Mouse (Mus musculus): ENCODE results near the gene Wfdc3. TPM values are rescaled to one million over a fixed set of nuclear protein-coding genes. Genes with fewer than 3 reads are reported as not detected.
A peak's percentile ranks its signal among the peaks of the same experiment; 100 is the strongest.
"Not testable (repeated sequence)": the region's sequence is repeated elsewhere in the genome, so short reads cannot be mapped to it uniquely, and the experiment has no call there.

The Wfdc3 gene
- polyA plus RNA-seq, 1 experiment: 1.0 TPM

DNA sequence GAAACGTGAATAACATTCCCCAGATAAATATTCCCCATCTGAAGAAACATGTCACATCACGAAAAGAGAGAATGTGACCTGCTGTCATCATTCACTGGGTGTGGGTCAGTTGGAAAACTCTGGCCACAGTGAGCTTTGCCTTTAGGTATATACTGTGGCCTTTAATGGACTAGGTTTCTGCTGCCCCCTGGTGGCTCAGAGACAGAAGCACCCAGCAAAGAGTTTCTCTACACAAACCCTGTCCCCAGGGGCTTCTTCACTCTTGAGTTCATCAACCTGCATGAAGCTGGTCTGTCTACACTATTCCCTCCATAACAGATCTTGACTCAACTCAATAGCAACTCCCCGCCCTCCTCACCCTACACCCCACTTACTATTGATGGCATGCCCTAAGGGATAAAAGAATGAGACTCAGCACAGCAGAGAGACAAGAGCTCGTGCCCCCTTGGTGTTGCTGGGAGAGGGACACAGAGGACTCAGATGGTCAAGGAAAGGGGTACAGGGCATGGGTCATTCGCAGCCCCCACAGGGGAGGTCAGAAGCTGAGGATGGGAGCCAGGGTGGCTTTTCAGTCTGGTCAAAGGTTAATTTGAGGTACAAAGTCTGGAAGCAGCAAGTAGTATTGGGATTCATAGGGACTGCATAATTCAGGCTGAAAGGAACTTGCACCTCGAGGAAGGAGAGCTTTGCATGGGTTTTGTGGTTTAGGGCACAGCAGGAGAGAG lies 19.7 kb downstream of the Wfdc3 start:
- Histone ChIP-seq H3K4me1 (ENCODE audit: control insufficient read depth, insufficient read depth, low read length) (peaks cover 3% of the 10 kb centered on the region; the same call in 1 of the 2 replicates), H3K27me3 (replicated peaks; ENCODE audit: control insufficient read depth, insufficient read depth, low read length) (no peaks in the 10 kb centered on the region), H3K4me3 (ENCODE audit: insufficient read depth, low read depth, low read length) (no peak overlapping the region), H3K36me3 (ENCODE audit: control insufficient read depth, insufficient read depth, low read length) (no peaks in the 10 kb centered on the region), H3K27ac (ENCODE audit: insufficient read depth, low read depth, low read length) (peak overlapping the region; percentile 35; the same call in 1 of the 2 replicates)
- TF ChIP-seq POLR2A (IDR thresholded peaks at IDR 0.05; ENCODE audit: low read depth, low read length) (no peak), CTCF (conservative IDR thresholded peaks at IDR 0.05; ENCODE audit: insufficient read depth, insufficient read length, low read depth, low read length) (peak; percentile 80)
- peak; percentile 86 for DNase-seq
- WGBS: 11% methylated on average over 6 of the region's 6 CpGs

DNA sequence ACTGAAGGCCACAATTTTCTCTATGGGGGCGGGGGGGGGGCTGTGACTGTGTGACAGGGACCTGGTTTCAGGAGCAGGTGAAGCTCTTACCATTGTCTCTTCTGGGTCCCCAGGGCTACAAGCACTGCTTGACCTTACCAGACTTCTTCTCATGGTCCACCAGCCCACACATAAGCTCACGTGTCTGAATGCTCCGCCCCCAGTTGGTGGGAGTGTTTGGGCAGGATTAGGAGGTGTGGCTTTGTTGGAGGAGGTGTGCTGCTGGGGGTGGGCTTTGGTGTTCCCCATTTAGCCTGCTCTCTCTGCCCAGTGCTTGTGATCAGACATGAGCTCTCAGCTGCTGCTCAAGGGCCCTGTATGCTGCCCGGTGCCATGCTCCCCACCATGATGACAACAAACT lies 22.5 kb downstream of the Wfdc3 start:
- Histone ChIP-seq H3K36me3 (ENCODE audit: control insufficient read depth, insufficient read depth, low read length) (no peaks in the 10 kb centered on the region), H3K27ac (ENCODE audit: insufficient read depth, low read depth, low read length) (no peak overlapping the region), H3K27me3 (replicated peaks; ENCODE audit: control insufficient read depth, insufficient read depth, low read length) (no peaks in the 10 kb centered on the region), H3K4me1 (ENCODE audit: control insufficient read depth, insufficient read depth, low read length) (peaks cover 3% of the 10 kb centered on the region; the same call in 1 of the 2 replicates), H3K4me3 (ENCODE audit: insufficient read depth, low read depth, low read length) (no peak overlapping the region)
- TF ChIP-seq CTCF (conservative IDR thresholded peaks at IDR 0.05; ENCODE audit: insufficient read depth, insufficient read length, low read depth, low read length): no peak
- no peak for DNase-seq
- 70% methylated on average over 4 of the region's 4 CpGs for WGBS

- DNase-seq; H3K4me1 ChIP-seq (ENCODE audit: control insufficient read depth, insufficient read depth, low read length); H3K4me3 ChIP-seq (ENCODE audit: insufficient read depth, low read depth, low read length); H3K27ac ChIP-seq (ENCODE audit: insufficient read depth, low read depth, low read length); H3K27me3 ChIP-seq (replicated peaks; ENCODE audit: control insufficient read depth, insufficient read depth, low read length); H3K36me3 ChIP-seq (ENCODE audit: control insufficient read depth, insufficient read depth, low read length): not testable (repeated sequence)
- WGBS: 95% methylated on average over 23 of the region's 23 CpGs
Measured at GRCm38 (mm10) chr2:164716194-164716786, 29.4 kb downstream of the Wfdc3 start.

GRCm38 (mm10) chr2:164715005-164715404 lies 30.7 kb downstream of the Wfdc3 start, which contains the start of gene Spint5:
Gene Spint5, plus strand, starts transcription at chr2:164715305.
- Histone ChIP-seq H3K4me3 (ENCODE audit: insufficient read depth, low read depth, low read length) (no peak within 1 kb of the TSS), H3K36me3 (ENCODE audit: control insufficient read depth, insufficient read depth, low read length) (no peaks in the 10 kb centered on the region), H3K4me1 (ENCODE audit: control insufficient read depth, insufficient read depth, low read length) (no peaks in the 10 kb centered on the region), H3K27ac (ENCODE audit: insufficient read depth, low read depth, low read length) (no peak within 1 kb of the TSS), H3K27me3 (replicated peaks; ENCODE audit: control insufficient read depth, insufficient read depth, low read length) (no peaks in the 10 kb centered on the region)
- no peak for DNase-seq
- WGBS: 79% methylated on average over 6 of the region's 6 CpGs
- TF ChIP-seq CTCF (conservative IDR thresholded peaks at IDR 0.05; ENCODE audit: insufficient read depth, insufficient read length, low read depth, low read length) (no peak), POLR2A (IDR thresholded peaks at IDR 0.05; ENCODE audit: low read depth, low read length) (no peak)

DNA sequence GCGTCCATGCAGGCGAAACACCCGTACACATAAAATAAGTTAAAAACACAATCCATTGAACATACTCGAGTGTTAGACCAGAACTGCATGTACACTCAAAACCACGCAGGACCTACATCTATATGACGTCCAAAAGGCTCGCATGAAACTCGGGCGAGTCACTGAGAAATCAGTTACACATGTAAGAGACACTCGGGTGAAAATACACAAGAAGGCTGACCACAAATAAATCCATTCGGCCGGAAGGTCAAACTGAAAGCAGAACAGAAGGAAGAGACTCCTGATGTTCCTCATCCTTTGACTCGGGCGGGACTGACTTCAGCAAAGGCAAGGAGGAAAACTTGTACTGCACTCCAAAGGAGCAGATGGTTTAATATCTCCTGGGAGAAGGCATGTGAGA lies 39.7 kb downstream of the Wfdc3 start:
- H3K27ac ChIP-seq (ENCODE audit: insufficient read depth, low read depth, low read length): no peak overlapping the region
- DNase-seq: no peak
- no peak for TF ChIP-seq CTCF (conservative IDR thresholded peaks at IDR 0.05; ENCODE audit: insufficient read depth, insufficient read length, low read depth, low read length)
- TF ChIP-seq POLR2A (IDR thresholded peaks at IDR 0.05; ENCODE audit: low read depth, low read length): no peak
- no peaks in the 10 kb centered on the region for H3K36me3 ChIP-seq (ENCODE audit: control insufficient read depth, insufficient read depth, low read length)
- no peaks in the 10 kb centered on the region for H3K27me3 ChIP-seq (replicated peaks; ENCODE audit: control insufficient read depth, insufficient read depth, low read length)
- WGBS: 86% methylated on average over 14 of the region's 14 CpGs
- no peaks in the 10 kb centered on the region for H3K4me1 ChIP-seq (ENCODE audit: control insufficient read depth, insufficient read depth, low read length)
- H3K4me3 ChIP-seq (ENCODE audit: insufficient read depth, low read depth, low read length): no peak overlapping the region

GRCm38 (mm10) chr2:164705328-164705727 lies 40.4 kb downstream of the Wfdc3 start:
- 92% methylated on average over 6 of the region's 6 CpGs for WGBS
- Histone ChIP-seq H3K4me1 (ENCODE audit: control insufficient read depth, insufficient read depth, low read length) (no peaks in the 10 kb centered on the region), H3K36me3 (ENCODE audit: control insufficient read depth, insufficient read depth, low read length) (no peaks in the 10 kb centered on the region), H3K27me3 (replicated peaks; ENCODE audit: control insufficient read depth, insufficient read depth, low read length) (no peaks in the 10 kb centered on the region), H3K27ac (ENCODE audit: insufficient read depth, low read depth, low read length) (no peak overlapping the region), H3K4me3 (ENCODE audit: insufficient read depth, low read depth, low read length) (no peak overlapping the region)
- no peak for DNase-seq
- TF ChIP-seq CTCF (conservative IDR thresholded peaks at IDR 0.05; ENCODE audit: insufficient read depth, insufficient read length, low read depth, low read length) (no peak), POLR2A (IDR thresholded peaks at IDR 0.05; ENCODE audit: low read depth, low read length) (no peak)

DNA sequence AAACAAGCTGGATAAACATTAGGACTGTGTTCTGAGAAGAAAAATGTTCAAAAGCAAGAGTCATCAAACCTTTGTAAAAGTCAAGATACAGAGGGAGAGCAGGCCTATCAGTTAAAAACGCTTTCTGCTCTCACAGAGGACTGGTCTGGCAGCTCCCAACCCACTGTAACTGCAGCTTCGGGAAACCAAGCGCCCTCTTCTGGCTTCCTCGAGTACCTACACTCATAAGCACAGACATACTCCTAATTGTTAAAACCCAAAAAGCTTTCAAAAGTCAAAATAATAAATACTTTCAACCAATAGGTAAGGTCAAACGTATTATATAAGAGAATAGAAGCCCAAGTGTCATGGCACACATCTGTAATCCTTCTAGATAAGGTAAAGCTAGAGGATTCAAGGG lies 41.5 kb downstream of the Wfdc3 start:
- no peaks in the 10 kb centered on the region for H3K27me3 ChIP-seq (replicated peaks; ENCODE audit: control insufficient read depth, insufficient read depth, low read length)
- DNase-seq: no peak
- H3K4me3 ChIP-seq (ENCODE audit: insufficient read depth, low read depth, low read length): no peak overlapping the region
- WGBS: 83% methylated on average over 5 of the region's 5 CpGs
- TF ChIP-seq CTCF (conservative IDR thresholded peaks at IDR 0.05; ENCODE audit: insufficient read depth, insufficient read length, low read depth, low read length) (no peak), POLR2A (IDR thresholded peaks at IDR 0.05; ENCODE audit: low read depth, low read length) (no peak)
- no peaks in the 10 kb centered on the region for H3K36me3 ChIP-seq (ENCODE audit: control insufficient read depth, insufficient read depth, low read length)
- no peaks in the 10 kb centered on the region for H3K4me1 ChIP-seq (ENCODE audit: control insufficient read depth, insufficient read depth, low read length)
- H3K27ac ChIP-seq (ENCODE audit: insufficient read depth, low read depth, low read length): no peak overlapping the region
